Mouse (Mus musculus) liver, postnatal 0 days (tissue): ENCODE data around the gene Ppp1r13b. TPM values are rescaled to one million over a fixed set of nuclear protein-coding genes. Genes with fewer than 3 reads are reported as not detected.

Source experiments
- ATAC-seq: fragments of 200-750 bp; cut with Nextera tagmentation; 2 replicates; pipeline ENCODE4 v1.8.0; 2017; ENCODE audit warnings: mild to moderate bottlenecking, moderate library complexity
- DNase-seq: peaks from one replicate; pipeline ENCODE4 v3.0.0-alpha.2; 2016
- H3K27ac ChIP-seq: fragments of 300-500 bp; sonication (generic); 2 replicates; pipeline ENCODE4 v1.5.1; 2014; ENCODE audit warnings: antibody characterized with exemption, moderate library complexity, mild to moderate bottlenecking, low read depth
- H3K27me3 ChIP-seq: fragments of 300-500 bp; sonication (generic); 2 replicates; pipeline ENCODE4 v1.6.1; 2014; ENCODE audit warnings: low read length, control low read depth, mixed read lengths; ENCODE audit not compliant: insufficient read depth
- H3K36me3 ChIP-seq: fragments of 300-500 bp; sonication (generic); replicated peaks from 2 replicates; pipeline ENCODE4 v1.6.1; 2014; ENCODE audit warnings: mild to moderate bottlenecking, control low read depth, low read length, moderate library complexity, mixed read lengths; ENCODE audit not compliant: insufficient read depth
- H3K4me1 ChIP-seq: fragments of 300-500 bp; sonication (generic); 2 replicates; pipeline ENCODE4 v1.6.1; 2014; ENCODE audit warnings: antibody characterized with exemption, mild to moderate bottlenecking, control low read depth; ENCODE audit not compliant: insufficient read depth
- H3K4me2 ChIP-seq: fragments of 300-500 bp; sonication (generic); 2 replicates; pipeline ENCODE4 v1.6.1; 2014; ENCODE audit warnings: low read depth, mild to moderate bottlenecking, low read length, moderate library complexity, mixed read lengths
- H3K4me3 ChIP-seq: fragments of 300-500 bp; sonication (generic); 2 replicates; pipeline ENCODE4 v1.5.1; 2014; ENCODE audit warnings: low read depth, low read length
- H3K9ac ChIP-seq: fragments of 300-500 bp; sonication (generic); replicated peaks from 2 replicates; pipeline ENCODE4 v1.6.1; 2014; ENCODE audit warnings: mild to moderate bottlenecking, moderate library complexity
- H3K9me3 ChIP-seq: fragments of 300-500 bp; sonication (generic); 2 replicates; pipeline ENCODE4 v1.6.1; 2016; ENCODE audit warnings: mild to moderate bottlenecking, control low read depth, low read length, mixed read lengths
- CTCF ChIP-seq: sonication (generic); IDR thresholded peaks from 2 replicates; pipeline ENCODE4 v1.5.1; 2016; ENCODE audit warnings: antibody characterized with exemption, low read depth
- EP300 ChIP-seq: IDR thresholded peaks from 2 replicates; pipeline ENCODE4 v1.6.1; 2016; ENCODE audit warnings: antibody characterized with exemption, low read depth, mild to moderate bottlenecking
- WGBS: fragments of 180-500 bp; shearing (Covaris S2); extraction: QIAGEN DNeasy Blood & Tissue Kit; methylation state at CpG from one replicate; pipeline ENCODE4 v1.1.7; 2014; ENCODE audit not compliant: insufficient replicate concordance; 5-methylcytosine and 5-hydroxymethylcytosine counted together
- polyA plus RNA-seq: library from polyadenylated mRNA; unstranded; fragments of >200 nt; fragmentation: Nextera tagmentation; extraction: Ambion mirVana; gene quantifications from 2 replicates; pipeline ENCODE4 v1.2.1, GENCODE M21; 2015

Gene Ppp1r13b
- polyA plus RNA-seq, 1 experiment from 2014 or later: 4.5 TPM

DNA sequence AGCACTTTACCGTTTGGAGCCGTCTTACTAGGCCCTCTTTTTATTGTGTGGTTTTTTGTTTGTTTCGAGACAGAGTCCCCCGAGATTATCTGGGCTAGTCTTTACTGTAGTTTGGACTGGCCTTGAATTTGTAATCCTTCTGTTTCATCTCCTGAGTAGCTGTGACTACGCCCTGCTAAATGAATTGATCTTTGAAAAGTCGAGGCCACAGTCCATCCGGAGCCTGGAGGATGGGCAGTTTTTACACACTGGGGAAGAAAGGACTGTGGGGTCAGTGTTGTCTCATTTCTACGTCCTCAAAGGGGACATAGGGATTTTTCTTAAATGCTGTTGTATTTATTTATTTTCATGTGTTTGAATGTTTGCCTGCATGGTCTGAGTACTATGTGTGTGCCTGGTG is 89.9 kb downstream of the Ppp1r13b start:
- Histone ChIP-seq H3K4me3 (no peak overlapping the region), H3K4me1 (peaks cover 54% of the 10 kb centered on the region), H3K4me2 (peak overlapping the region; percentile 20), H3K9me3 (no peaks in the 10 kb centered on the region), H3K27me3 (no peaks in the 10 kb centered on the region), H3K9ac (no peak overlapping the region), H3K36me3 (no peaks in the 10 kb centered on the region; the same call in 1 of the 2 replicates), H3K27ac (peak overlapping the region; percentile 17; the same call in 1 of the 2 replicates)
- DNase-seq (no peak), ATAC-seq (no peak)
- TF ChIP-seq EP300: no peak
- TF ChIP-seq CTCF: no peak
- 57% methylated on average over 8 of the region's 8 CpGs for WGBS

DNA sequence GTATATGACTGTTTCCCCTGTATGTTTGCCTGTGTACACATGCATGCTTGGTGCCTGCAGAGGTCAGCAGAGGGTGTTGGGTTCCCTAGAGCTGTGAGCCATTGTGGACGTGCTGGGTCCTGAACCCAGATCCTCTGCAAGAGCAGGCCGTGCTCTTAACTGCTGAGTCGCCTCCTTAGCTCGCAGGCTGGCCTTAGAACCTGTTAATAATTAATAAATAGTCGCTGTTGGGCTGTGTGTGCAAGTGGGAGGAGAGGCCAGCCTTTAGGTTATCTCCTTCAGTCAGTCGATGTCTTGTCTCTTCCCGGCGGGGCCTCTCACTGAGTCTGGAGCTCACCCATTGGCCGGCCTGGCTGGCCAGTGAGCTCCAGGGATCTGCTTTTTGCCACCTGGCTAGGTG is 90.9 kb downstream of the Ppp1r13b start:
- no peaks in the 10 kb centered on the region for H3K27me3 ChIP-seq
- no peak for TF ChIP-seq EP300
- peak; percentile 43 for TF ChIP-seq CTCF
- peaks cover 59% of the 10 kb centered on the region for H3K4me1 ChIP-seq
- H3K27ac ChIP-seq: peak overlapping the region; percentile 70
- H3K9ac ChIP-seq: no peak overlapping the region
- 21% methylated on average over 9 of the region's 9 CpGs for WGBS
- H3K36me3 ChIP-seq: no peaks in the 10 kb centered on the region; the same call in 1 of the 2 replicates
- peak overlapping the region; percentile 87; the same call in 1 of the 2 replicates for H3K4me3 ChIP-seq
- no peaks in the 10 kb centered on the region for H3K9me3 ChIP-seq
- peak; percentile 53 for DNase-seq
- peak overlapping the region; percentile 97 for H3K4me2 ChIP-seq
- ATAC-seq: no peak

DNA sequence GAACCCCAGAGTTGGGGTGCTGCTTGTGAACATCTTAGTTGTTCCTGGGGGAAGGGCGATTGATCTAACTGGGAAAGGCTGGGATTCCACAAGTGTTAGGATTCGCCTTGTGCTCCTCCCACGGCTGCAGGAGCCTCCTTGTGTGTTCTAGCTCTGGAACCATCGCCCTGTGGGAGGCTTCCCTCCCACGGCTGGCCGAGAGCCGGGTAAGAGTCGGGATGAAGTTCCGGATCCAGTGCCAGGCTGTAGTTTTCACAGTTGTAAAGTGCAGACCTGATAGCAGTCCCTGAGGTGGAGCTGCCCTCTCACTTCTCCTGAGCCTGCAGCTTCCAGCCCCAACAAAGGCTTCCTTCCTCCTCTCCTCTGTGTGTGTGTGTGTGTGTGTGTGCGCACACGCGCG is 91.4 kb downstream of the Ppp1r13b start:
- no peak for DNase-seq
- peaks cover 59% of the 10 kb centered on the region for H3K4me1 ChIP-seq
- peak overlapping the region; percentile 70 for H3K27ac ChIP-seq
- no peak for ATAC-seq
- H3K9ac ChIP-seq: 0 out of 2 replicates have a peak overlapping the region, but pooled peaks have one; percentile 2
- H3K27me3 ChIP-seq: no peaks in the 10 kb centered on the region
- H3K36me3 ChIP-seq: no peaks in the 10 kb centered on the region; the same call in 1 of the 2 replicates
- WGBS: 45% methylated on average over 13 of the region's 13 CpGs
- H3K4me3 ChIP-seq: peak overlapping the region; percentile 87
- no peaks in the 10 kb centered on the region for H3K9me3 ChIP-seq
- peak overlapping the region; percentile 97 for H3K4me2 ChIP-seq
- TF ChIP-seq EP300: no peak
- no peak for TF ChIP-seq CTCF

DNA sequence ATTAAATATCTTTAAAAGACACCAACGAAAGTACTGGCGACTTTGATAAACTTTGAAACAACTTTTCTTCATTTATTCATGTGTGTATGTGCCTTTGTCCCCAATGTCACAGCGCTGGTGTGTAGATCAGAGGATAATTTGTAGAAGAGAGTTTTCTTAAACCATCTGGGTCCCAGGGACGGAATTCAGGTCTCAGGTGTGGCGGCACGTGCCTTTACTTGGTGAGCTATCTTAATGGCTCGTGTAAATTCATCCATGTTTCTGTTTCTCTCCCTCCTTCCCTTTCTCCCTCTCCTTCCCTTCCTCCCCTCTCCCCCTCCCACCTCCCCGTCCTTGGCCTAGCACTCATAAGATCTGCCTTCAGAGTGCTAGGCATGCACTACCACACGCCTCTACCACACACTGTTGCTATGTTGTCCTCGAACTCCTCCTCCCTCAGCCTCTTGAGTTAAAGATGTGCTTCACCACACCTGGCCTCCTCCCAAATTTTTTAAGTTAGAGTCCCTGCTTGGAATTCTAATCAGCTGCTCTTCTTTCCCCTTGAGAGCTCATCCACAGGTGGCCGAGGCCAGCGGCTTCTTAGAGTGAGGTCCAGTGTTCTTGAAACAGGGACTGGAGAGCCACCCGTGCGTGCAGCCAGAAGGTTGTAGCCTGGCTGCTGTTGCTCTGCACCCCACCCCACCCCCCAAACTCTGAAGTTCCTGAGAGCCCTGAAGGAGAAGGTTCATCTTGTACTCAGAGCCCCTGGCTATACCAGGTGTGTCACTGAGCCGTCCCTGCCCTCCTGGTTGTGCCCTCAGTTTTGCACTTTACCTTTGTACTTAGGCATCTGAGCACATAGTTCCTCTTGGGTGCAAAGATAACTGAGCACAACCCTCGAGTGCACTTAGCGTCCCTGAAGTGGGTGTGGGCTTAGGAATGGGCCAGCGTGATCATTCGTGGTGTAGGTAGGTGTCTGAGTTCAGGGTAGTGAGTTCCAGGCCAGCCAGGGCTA is 92.8 kb downstream of the Ppp1r13b start:
- ATAC-seq (no peak), DNase-seq (no peak)
- Histone ChIP-seq H3K9me3 (no peaks in the 10 kb centered on the region), H3K9ac (peak overlapping the region; percentile 88), H3K36me3 (no peaks in the 10 kb centered on the region), H3K27ac (peak overlapping the region; percentile 98), H3K4me1 (peaks cover 54% of the 10 kb centered on the region), H3K4me2 (peak overlapping the region; percentile 97), H3K4me3 (peak overlapping the region; percentile 87), H3K27me3 (no peaks in the 10 kb centered on the region)
- no peak for TF ChIP-seq CTCF
- TF ChIP-seq EP300: no peak
- 19% methylated on average over 19 of the region's 19 CpGs for WGBS

DNA sequence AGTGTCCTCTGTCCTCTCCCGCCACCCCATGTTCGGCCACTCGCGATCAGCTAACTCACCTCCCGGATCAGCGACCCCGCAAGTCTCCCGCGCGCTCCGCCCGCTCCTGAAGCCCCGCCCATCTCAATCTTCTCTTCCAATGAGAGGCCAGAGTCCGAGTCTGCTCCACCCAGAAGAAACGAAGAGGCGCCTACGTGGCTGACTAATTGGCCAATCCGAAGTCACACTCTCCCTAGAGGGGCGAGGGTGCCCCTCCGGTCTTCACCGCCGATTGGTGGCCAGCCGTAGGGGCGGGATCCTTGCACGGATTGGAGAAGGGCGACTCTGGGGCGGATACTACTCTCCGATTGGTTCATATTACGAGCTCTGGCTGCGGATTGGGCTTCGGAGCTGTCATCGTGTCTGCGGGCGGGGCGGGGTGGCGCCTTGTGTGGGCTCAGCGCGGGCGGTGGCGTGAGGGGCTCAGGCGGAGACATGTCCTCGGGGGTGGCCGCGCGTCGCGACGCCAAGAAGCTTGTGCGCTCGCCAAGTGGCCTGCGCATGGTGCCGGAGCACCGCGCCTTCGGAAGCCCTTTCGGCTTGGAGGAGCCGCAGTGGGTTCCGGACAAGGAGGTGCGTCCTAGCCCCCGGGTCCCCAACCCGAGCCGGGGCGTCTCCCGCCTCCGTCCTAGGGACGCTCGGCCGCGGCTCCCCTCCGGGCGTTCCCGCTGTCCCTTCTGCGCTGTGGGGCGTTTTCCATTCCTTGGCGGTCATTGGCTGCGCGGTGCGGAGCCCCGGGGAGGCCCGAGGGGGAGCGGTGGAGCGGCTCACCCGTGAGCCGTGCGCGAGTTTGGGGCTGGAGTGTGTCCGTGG is 93.9 kb downstream of the Ppp1r13b start, which contains the start of the genes Xrcc3 and Zfyve21:
TSS of gene Xrcc3 (minus strand) at position 108 of the 852 bp plus-strand sequence.
TSS of gene Zfyve21 (plus strand) at position 405 of the 852 bp plus-strand sequence.
- TF ChIP-seq EP300 (no peak; the same call in 1 of the 2 replicates), CTCF (no peak)
- Histone ChIP-seq H3K27ac (peak within 1 kb of the TSS; percentile 98), H3K27me3 (no peaks in the 10 kb centered on the region), H3K9me3 (no peaks in the 10 kb centered on the region), H3K9ac (peak within 1 kb of the TSS; percentile 88), H3K4me1 (peaks cover 59% of the 10 kb centered on the region), H3K4me3 (peak within 1 kb of the TSS; percentile 87), H3K4me2 (peak within 1 kb of the TSS; percentile 97), H3K36me3 (no peaks in the 10 kb centered on the region)
- WGBS: 2% methylated on average over 86 of the region's 87 CpGs
- ATAC-seq (peak; percentile 95), DNase-seq (peak; percentile 97)
